Mouse (Mus musculus) megakaryocyte-erythroid progenitor cell, adult 5-6 weeks (primary cell): ENCODE measurements around the gene Tspo. TPM values are rescaled to one million over a fixed set of nuclear protein-coding genes. Genes with fewer than 3 reads are reported as not detected.
A peak's percentile ranks its signal among the peaks of the same experiment; 100 is the strongest.

Source experiments
- ATAC-seq: replicated peaks from 2 replicates; pipeline ENCODE4 v1.8.0; 2016; ENCODE audit warnings: mild to moderate bottlenecking, inconsistent platforms; ENCODE audit not compliant: severe bottlenecking, poor library complexity, low FRiP score, low TSS enrichment
- total RNA-seq, 2 experiments: library from RNA; stranded (forward) in 1 of 2; stranded (reverse) in 1 of 2; fragments of 200-1000, 215-1000 nt in 1 of 2; fragments of >200 nt in 1 of 2; fragmentation: Nextera tagmentation in 1 of 2; gene quantifications; 2 replicates each; pipeline ENCODE4 v1.2.3; 2014 to 2017

Gene Tspo
- total RNA-seq (2014; fragmentation: Nextera tagmentation) (68.3 and 109 TPM in 2 replicates), total RNA-seq (2017) (22.8 and 35.7 TPM in 2 replicates)

- peak; percentile 54 for ATAC-seq
These were observed at the start of gene Tspo, which contains the start of gene Mcat for GRCm38 (mm10) chr15:83563327-83563856. TSS of gene Tspo (plus strand) at chr15:83563592. TSS of gene Mcat (minus strand) at chr15:83563787.

- ATAC-seq, result no peak
These were observed 48.4 kb upstream of the Tspo start for GRCm38 (mm10) chr15:83515018-83515417.

GRCm38 (mm10) chr15:83518215-83519048 lies 45.0 kb upstream of the Tspo start:
- ATAC-seq, result peak; percentile 88

GRCm38 (mm10) chr15:83520861-83521382 lies 42.5 kb upstream of the Tspo start:
- no peak for ATAC-seq

- no peak for ATAC-seq
These were observed 40.2 kb upstream of the Tspo start for GRCm38 (mm10) chr15:83523196-83523595.

GRCm38 (mm10) chr15:83523638-83524332 lies 39.6 kb upstream of the Tspo start:
- ATAC-seq, result no peak

- no peak for ATAC-seq
These were observed 39.1 kb upstream of the Tspo start for GRCm38 (mm10) chr15:83524333-83524729.

GRCm38 (mm10) chr15:83526424-83527091 lies 36.8 kb upstream of the Tspo start, which contains the start of gene Bik:
TSS of gene Bik (plus strand) at chr15:83526862.
- ATAC-seq, result peak; percentile 66

- ATAC-seq, result peak; percentile 43
These were observed 36.3 kb upstream of the Tspo start for GRCm38 (mm10) chr15:83527092-83527437.

- no peak for ATAC-seq
These were observed 35.6 kb upstream of the Tspo start for GRCm38 (mm10) chr15:83527747-83528146.

- no peak for ATAC-seq
These were observed 34.5 kb upstream of the Tspo start for GRCm38 (mm10) chr15:83528892-83529291.

- ATAC-seq, result no peak
These were observed 33.6 kb upstream of the Tspo start for GRCm38 (mm10) chr15:83529765-83530164.

GRCm38 (mm10) chr15:83530233-83530632 lies 33.2 kb upstream of the Tspo start:
- no peak for ATAC-seq

GRCm38 (mm10) chr15:83530688-83531087 lies 32.7 kb upstream of the Tspo start:
- no peak for ATAC-seq

GRCm38 (mm10) chr15:83531961-83532469 lies 31.4 kb upstream of the Tspo start:
- no peak for ATAC-seq

GRCm38 (mm10) chr15:83532606-83533005 lies 30.8 kb upstream of the Tspo start:
- no peak for ATAC-seq

GRCm38 (mm10) chr15:83534960-83535889 lies 28.2 kb upstream of the Tspo start:
- ATAC-seq, result peak; percentile 52

- no peak for ATAC-seq
These were observed 27.5 kb upstream of the Tspo start for GRCm38 (mm10) chr15:83535890-83536231.
